Mouse (Mus musculus): ENCODE measurements around the gene Zfp61. TPM values are rescaled to one million over a fixed set of nuclear protein-coding genes. Genes with fewer than 3 reads are reported as not detected.
"Not testable (repeated sequence)": the region's sequence is repeated elsewhere in the genome, so short reads cannot be mapped to it uniquely, and the experiment has no call there.

Gene Zfp61
- polyA plus RNA-seq, 1 experiment from 2014 or later = 63.5 TPM

DNA sequence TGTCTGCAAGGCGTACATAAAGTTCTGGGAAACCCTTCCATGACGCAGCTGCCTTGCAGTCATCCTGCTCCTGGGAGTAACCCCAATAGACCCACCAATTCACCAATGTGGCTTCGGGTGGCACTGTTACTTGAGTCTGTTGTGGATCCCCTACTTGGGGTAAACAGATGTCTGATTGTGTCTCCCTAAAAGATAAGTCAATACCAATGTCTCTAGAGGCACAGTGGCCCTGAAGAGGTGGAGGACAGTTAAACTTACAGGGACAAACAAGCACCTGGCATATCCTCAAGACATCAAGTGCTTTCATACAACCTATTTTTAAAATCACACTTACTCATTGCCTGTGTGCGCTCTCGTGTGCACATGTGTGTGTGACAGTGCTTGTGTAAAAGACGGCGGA, 5.7 kb downstream of the Zfp61 start:
- H3K4me3 ChIP-seq = no peak overlapping the region
- H3K36me3 ChIP-seq = peaks cover 71% of the 10 kb centered on the region
- H3K27ac ChIP-seq = no peak overlapping the region
- H3K9ac ChIP-seq = no peak overlapping the region
- 98% methylated on average over 7 of the region's 7 CpGs for WGBS
- H3K9me3 ChIP-seq = peaks cover 12% of the 10 kb centered on the region; the same call in 1 of the 2 replicates
- H3K27me3 ChIP-seq = no peaks in the 10 kb centered on the region
- ATAC-seq (ENCODE audit: low FRiP score, low read depth) = no peak
- H3K4me2 ChIP-seq (replicated peaks) = no peak overlapping the region
- H3K4me1 ChIP-seq = peaks cover 14% of the 10 kb centered on the region

DNA sequence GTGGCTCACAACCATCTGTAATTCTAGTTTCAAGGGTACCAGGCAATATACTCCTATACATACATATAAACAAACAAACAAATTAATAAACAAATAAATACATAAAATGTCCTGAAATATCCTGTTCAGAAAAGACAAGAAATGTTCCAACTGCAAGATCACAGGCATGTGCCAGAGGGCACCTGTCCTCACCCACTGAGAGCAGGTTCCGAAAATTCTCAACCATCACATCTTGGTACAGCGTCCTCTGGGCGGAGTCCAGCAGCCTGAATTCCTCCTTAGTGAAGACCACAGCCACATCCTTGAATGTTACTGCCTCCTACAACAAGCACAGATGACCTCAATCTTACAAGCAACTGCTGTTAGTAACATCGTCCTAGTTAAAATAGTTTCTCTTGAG, 6.3 kb downstream of the Zfp61 start:
- H3K4me1 ChIP-seq = peaks cover 11% of the 10 kb centered on the region
- H3K36me3 ChIP-seq = peaks cover 77% of the 10 kb centered on the region
- no peak for ATAC-seq (ENCODE audit: low FRiP score, low read depth)
- H3K27ac ChIP-seq = no peak overlapping the region
- H3K4me2 ChIP-seq (replicated peaks) = no peak overlapping the region
- no peak overlapping the region for H3K4me3 ChIP-seq
- no peak overlapping the region for H3K9ac ChIP-seq
- WGBS = 97% methylated on average over 4 of the region's 4 CpGs
- H3K9me3 ChIP-seq = peaks cover 16% of the 10 kb centered on the region; the same call in 1 of the 2 replicates
- H3K27me3 ChIP-seq = no peaks in the 10 kb centered on the region

DNA sequence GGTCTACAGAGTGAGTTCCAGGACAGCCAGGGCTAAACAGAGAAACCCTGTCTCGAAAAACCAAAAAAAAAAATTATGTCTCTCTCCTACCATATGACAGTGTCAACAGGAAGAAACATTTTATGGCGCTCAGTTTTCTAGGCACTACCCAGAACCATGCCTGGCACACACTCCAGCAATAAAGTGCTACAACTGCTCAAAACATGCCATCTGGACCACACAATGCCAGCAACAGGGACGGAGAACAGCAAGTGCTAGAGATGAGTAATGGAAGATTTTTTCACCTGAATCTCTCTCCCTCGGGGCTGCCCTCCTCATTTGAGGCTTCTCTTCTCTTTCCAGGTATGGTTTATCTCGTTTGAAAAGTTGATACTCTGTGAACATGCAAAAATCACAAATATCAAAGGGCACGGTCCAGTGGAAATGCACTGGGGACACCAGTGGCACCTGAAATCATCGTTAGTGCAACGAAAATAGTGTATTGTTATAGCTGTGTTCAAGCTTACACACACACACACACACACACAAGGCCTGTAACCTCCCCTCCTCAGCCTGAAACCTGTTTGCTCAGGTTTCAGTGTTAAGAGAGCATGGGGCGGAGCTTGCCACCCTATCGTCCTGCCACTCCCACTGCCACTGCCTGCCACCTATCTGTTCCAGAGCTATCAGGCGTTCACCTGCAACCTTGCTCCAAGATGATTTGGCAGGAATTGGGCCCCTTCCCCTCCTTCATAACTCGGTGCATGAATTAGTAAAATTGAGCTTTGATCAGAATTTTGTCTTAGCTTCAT, 7.8 kb downstream of the Zfp61 start:
- Histone ChIP-seq H3K9ac (no peak overlapping the region), H3K4me1 (peaks cover 8% of the 10 kb centered on the region), H3K4me2 (replicated peaks) (no peak overlapping the region), H3K4me3 (no peak overlapping the region), H3K27me3 (no peaks in the 10 kb centered on the region), H3K27ac (no peak overlapping the region), H3K36me3 (peaks cover 91% of the 10 kb centered on the region), H3K9me3 (peaks cover 16% of the 10 kb centered on the region; the same call in 1 of the 2 replicates)
- ATAC-seq (ENCODE audit: low FRiP score, low read depth) = no peak
- WGBS = 85% methylated on average over 12 of the region's 12 CpGs

GRCm38 (mm10) chr7:24291387-24292090, 9.5 kb downstream of the Zfp61 start:
- Histone ChIP-seq H3K36me3 (peaks cover 90% of the 10 kb centered on the region), H3K4me3 (no peak overlapping the region), H3K27me3 (no peaks in the 10 kb centered on the region), H3K4me1 (no peaks in the 10 kb centered on the region), H3K4me2 (replicated peaks) (no peak overlapping the region), H3K9me3 (peaks cover 22% of the 10 kb centered on the region; the same call in 1 of the 2 replicates), H3K27ac (no peak overlapping the region), H3K9ac (no peak overlapping the region)
- WGBS = 88% methylated on average over 27 of the region's 27 CpGs
- ATAC-seq (ENCODE audit: low FRiP score, low read depth) = no peak

GRCm38 (mm10) chr7:24290106-24290693, 10.8 kb downstream of the Zfp61 start:
- Histone ChIP-seq H3K9ac (no peak overlapping the region), H3K9me3 (peaks cover 22% of the 10 kb centered on the region; the same call in 1 of the 2 replicates), H3K4me2 (replicated peaks) (no peak overlapping the region), H3K36me3 (peaks cover 77% of the 10 kb centered on the region), H3K27me3 (no peaks in the 10 kb centered on the region), H3K4me3 (no peak overlapping the region), H3K4me1 (no peaks in the 10 kb centered on the region), H3K27ac (no peak overlapping the region)
- no peak for ATAC-seq (ENCODE audit: low FRiP score, low read depth)
- 94% methylated on average over 4 of the region's 4 CpGs for WGBS

GRCm38 (mm10) chr7:24288512-24288911, 12.5 kb downstream of the Zfp61 start:
- peaks cover 60% of the 10 kb centered on the region for H3K36me3 ChIP-seq
- no peak for ATAC-seq (ENCODE audit: low FRiP score, low read depth)
- WGBS = 90% methylated on average over 6 of the region's 6 CpGs
- H3K27me3 ChIP-seq = no peaks in the 10 kb centered on the region
- no peak overlapping the region for H3K27ac ChIP-seq
- no peaks in the 10 kb centered on the region for H3K4me1 ChIP-seq
- H3K4me2 ChIP-seq (replicated peaks) = no peak overlapping the region
- no peak overlapping the region for H3K9ac ChIP-seq
- peaks cover 22% of the 10 kb centered on the region; the same call in 1 of the 2 replicates for H3K9me3 ChIP-seq
- no peak overlapping the region for H3K4me3 ChIP-seq

GRCm38 (mm10) chr7:24287670-24288069, 13.4 kb downstream of the Zfp61 start:
- Histone ChIP-seq H3K9me3 (peaks cover 22% of the 10 kb centered on the region; the same call in 1 of the 2 replicates), H3K9ac (no peak overlapping the region), H3K27ac (no peak overlapping the region), H3K4me1 (no peaks in the 10 kb centered on the region), H3K27me3 (no peaks in the 10 kb centered on the region), H3K4me3 (no peak overlapping the region), H3K36me3 (peaks cover 52% of the 10 kb centered on the region), H3K4me2 (replicated peaks) (no peak overlapping the region)
- WGBS = 91% methylated on average over 5 of the region's 5 CpGs
- no peak for ATAC-seq (ENCODE audit: low FRiP score, low read depth)

DNA sequence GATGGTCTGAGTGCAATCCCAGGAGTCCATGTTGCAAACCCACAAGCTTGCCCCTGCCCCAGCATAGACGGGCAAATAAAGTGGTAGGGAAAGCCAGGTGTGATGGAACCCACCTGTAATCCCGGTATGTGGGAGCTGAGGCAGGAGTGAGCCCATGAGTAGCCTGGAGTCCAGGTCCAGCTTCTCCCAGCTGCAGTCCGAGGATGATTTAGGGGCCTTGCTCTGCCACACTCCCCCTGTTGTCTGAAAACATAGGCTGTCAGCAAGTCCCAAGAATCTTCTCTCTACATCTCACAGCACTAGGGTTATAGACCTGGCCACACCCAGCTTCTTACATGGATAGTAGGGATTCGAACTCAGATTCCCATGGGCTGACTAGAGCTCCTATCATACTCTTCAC, 14.1 kb downstream of the Zfp61 start:
- Histone ChIP-seq H3K27ac (no peak overlapping the region), H3K4me3 (no peak overlapping the region), H3K27me3 (no peaks in the 10 kb centered on the region), H3K4me2 (replicated peaks) (no peak overlapping the region), H3K36me3 (peaks cover 44% of the 10 kb centered on the region), H3K9ac (no peak overlapping the region), H3K9me3 (peaks cover 21% of the 10 kb centered on the region; the same call in 1 of the 2 replicates), H3K4me1 (no peaks in the 10 kb centered on the region)
- 81% methylated on average over 4 of the region's 4 CpGs for WGBS
- no peak for ATAC-seq (ENCODE audit: low FRiP score, low read depth)

GRCm38 (mm10) chr7:24286090-24286489, 14.9 kb downstream of the Zfp61 start:
- Histone ChIP-seq H3K4me1 (no peaks in the 10 kb centered on the region), H3K9ac (no peak overlapping the region), H3K27ac (no peak overlapping the region), H3K4me2 (replicated peaks) (no peak overlapping the region), H3K36me3 (peaks cover 36% of the 10 kb centered on the region), H3K9me3 (peaks cover 12% of the 10 kb centered on the region; the same call in 1 of the 2 replicates), H3K27me3 (no peaks in the 10 kb centered on the region), H3K4me3 (no peak overlapping the region)
- no peak for ATAC-seq (ENCODE audit: low FRiP score, low read depth)
- 46% methylated on average over 4 of the region's 4 CpGs for WGBS

GRCm38 (mm10) chr7:24280858-24281145, 20.2 kb downstream of the Zfp61 start:
- Histone ChIP-seq H3K9ac (no peak overlapping the region), H3K4me2 (replicated peaks) (no peak overlapping the region), H3K36me3 (peaks cover 14% of the 10 kb centered on the region), H3K4me3 (no peak overlapping the region), H3K27me3 (no peaks in the 10 kb centered on the region), H3K4me1 (no peaks in the 10 kb centered on the region), H3K27ac (no peak overlapping the region), H3K9me3 (no peaks in the 10 kb centered on the region)
- no peak for ATAC-seq (ENCODE audit: low FRiP score, low read depth)
- WGBS = 47% methylated on average over 4 of the region's 4 CpGs

DNA sequence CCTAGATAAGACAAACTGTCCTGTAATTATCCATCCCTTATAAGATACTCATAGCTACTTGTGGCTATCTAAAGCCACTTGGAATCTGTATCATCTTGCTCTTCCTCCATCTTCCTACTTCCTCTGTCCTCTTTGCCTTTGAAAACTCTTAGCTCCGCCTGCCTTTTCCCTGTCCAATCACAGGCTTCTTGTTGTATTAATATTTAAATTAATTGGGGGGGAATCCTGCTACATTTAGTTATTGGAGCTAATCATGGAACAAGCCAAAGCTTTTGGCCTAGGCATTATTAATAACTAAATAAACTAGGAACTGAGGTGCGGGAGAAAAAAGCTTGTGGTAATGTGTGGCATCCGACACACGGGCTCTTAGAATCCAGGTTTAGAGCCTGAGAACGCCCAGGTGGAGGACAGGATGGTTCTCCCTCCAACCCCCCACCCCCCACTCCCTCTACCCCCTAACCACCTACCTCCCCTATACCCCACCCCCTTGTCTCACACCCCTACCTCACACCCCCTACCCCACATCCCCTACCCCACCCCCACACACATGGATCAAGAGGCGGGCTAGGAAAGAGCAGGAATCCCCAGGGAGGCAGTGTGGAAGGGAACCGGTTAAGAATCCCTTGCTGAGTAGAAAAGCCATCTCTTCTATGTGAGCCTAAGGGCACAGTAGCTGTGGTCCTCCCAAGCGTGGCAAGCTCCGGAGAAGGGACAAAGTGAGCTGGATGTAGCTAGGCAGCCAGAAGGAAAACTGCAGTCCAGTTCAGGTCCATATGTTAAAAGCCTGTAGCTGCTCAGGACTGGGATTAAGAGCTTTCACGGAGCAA, 20.8 kb downstream of the Zfp61 start:
- H3K9me3 ChIP-seq = no peaks in the 10 kb centered on the region
- no peak overlapping the region for H3K27ac ChIP-seq
- H3K36me3 ChIP-seq = peaks cover 19% of the 10 kb centered on the region
- no peaks in the 10 kb centered on the region for H3K4me1 ChIP-seq
- no peaks in the 10 kb centered on the region for H3K27me3 ChIP-seq
- WGBS = 53% methylated on average over 10 of the region's 10 CpGs
- H3K9ac ChIP-seq = no peak overlapping the region
- H3K4me3 ChIP-seq = no peak overlapping the region
- ATAC-seq (ENCODE audit: low FRiP score, low read depth) = no peak
- H3K4me2 ChIP-seq (replicated peaks) = no peak overlapping the region

DNA sequence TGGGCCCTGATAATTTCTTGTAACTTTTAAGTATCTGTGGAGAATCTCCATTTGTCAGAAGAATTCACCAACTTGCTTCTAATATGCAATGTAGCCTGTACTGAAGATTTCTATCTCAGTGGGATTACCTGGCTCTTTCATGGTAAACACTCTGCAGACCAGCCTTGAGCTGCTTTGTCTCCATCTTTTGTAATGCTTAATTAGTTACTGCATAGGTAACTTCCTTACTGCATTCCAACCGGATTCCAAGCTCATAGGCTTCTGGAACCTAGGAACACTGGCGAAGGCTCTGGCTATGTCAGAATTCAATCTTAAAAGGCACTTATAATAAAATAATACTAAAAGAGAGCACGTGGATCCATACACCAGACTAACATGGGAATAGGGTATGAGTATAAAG, 22.3 kb downstream of the Zfp61 start:
- 85% methylated on average over 3 of the region's 3 CpGs for WGBS

More for the DNA sequence above, 22.3 kb downstream of the Zfp61 start:
- H3K4me2 ChIP-seq (replicated peaks); H3K27me3 ChIP-seq; H3K27ac ChIP-seq; H3K4me1 ChIP-seq; H3K9me3 ChIP-seq; H3K4me3 ChIP-seq; H3K9ac ChIP-seq; ATAC-seq (ENCODE audit: low FRiP score, low read depth): not testable (repeated sequence)
- peaks cover 34% of the 10 kb centered on the region for H3K36me3 ChIP-seq
